Mouse (Mus musculus): Measurements from ENCODE around the gene Elavl1. TPM values are rescaled to one million over a fixed set of nuclear protein-coding genes. Genes with fewer than 3 reads are reported as not detected.

Gene Elavl1
- polyA plus RNA-seq, 1 experiment, result 20.7 TPM

DNA sequence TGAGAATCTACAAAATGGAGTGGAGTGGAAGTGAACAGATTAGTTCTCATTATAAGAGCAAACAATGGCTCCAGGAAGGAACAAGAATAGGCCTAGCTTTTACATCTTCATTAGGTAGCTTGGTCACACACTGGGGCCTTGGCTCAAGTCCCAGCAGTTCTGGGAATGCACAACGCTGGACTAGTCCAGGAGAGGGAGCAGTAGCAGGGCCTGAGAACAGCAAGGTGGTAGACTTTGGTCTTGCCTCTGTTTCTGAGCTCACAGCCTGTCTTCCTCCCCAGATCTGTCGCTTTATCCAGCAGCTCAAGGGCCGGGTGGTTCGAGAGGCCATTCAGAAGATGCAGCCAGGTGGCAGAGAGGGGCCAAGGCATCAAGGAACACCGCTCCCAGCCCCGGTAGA, 71.2 kb downstream of the Elavl1 start:
- H3K4me3 ChIP-seq (ENCODE audit: low read depth, low read length), result no peak overlapping the region
- no peaks in the 10 kb centered on the region for H3K27me3 ChIP-seq (ENCODE audit: control insufficient read depth, insufficient read depth, low read length)
- no peak overlapping the region for H3K27ac ChIP-seq (ENCODE audit: insufficient read depth, low read depth, low read length)
- TF ChIP-seq CTCF (IDR thresholded peaks at IDR 0.05; ENCODE audit: extremely low read depth, insufficient read length, insufficient replicate concordance, low read depth, low read length) (no peak), POLR2A (IDR thresholded peaks at IDR 0.05; ENCODE audit: low read depth, low read length) (no peak)
- peaks cover 5% of the 10 kb centered on the region; the same call in 1 of the 2 replicates for H3K36me3 ChIP-seq (ENCODE audit: control insufficient read depth, insufficient read depth, low read length)
- H3K4me1 ChIP-seq (ENCODE audit: control insufficient read depth, insufficient read depth, insufficient read length, low read length), result peaks cover 19% of the 10 kb centered on the region
- WGBS, result 37% methylated on average over 6 of the region's 6 CpGs

DNA sequence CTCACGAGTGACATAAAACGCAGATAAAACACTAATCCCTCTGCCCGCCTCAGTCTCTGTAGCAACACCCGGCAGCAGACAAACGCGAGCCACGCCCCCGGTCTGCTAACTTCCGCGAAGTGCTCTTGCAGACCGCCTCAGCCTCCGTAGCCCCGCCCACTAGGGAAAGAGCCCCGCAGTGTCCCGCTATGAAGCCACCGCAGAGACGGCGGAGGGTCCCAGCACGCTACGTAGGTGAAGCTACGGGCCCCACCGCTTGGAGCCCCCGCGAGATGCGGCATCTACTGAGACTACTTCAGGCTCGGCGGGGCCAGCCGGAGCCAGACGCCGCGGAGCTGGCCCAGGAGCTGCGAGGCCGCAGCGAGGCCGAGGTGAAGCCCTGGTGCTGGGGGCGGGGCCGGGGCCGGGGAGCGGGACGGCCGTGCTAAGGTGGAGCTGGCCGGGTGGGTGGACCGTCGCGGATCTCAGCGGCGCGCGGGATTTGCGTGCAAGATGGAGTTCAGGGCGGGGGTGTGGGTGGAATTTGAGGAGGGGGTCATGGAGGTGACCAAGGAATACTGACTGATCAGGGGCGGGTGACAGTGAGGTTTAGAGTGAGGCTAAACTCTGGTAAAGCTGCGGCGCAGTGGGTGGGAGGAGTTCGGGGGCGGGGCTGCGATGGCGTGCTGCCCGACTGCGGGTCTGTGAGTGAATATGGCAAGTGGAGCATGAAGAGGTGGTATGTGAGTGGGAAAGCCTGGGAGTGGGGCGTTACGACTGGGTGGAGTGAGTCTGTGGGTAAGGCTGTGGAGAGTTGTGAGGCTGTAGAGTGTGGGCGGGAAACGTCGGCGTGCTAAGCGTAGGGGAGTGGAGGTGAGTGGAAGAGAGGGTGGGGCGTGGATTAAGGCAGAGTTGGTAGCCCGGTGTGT, 72.0 kb downstream of the Elavl1 start, which contains the start of gene Snapc2:
Gene Snapc2 (plus strand): TSS at position 147 of the 908 bp plus-strand sequence.
- H3K36me3 ChIP-seq (ENCODE audit: control insufficient read depth, insufficient read depth, low read length), result peaks cover 5% of the 10 kb centered on the region; the same call in 1 of the 2 replicates
- H3K27me3 ChIP-seq (ENCODE audit: control insufficient read depth, insufficient read depth, low read length), result no peaks in the 10 kb centered on the region
- peaks cover 11% of the 10 kb centered on the region for H3K4me1 ChIP-seq (ENCODE audit: control insufficient read depth, insufficient read depth, insufficient read length, low read length)
- H3K4me3 ChIP-seq (ENCODE audit: low read depth, low read length), result peak within 1 kb of the TSS; percentile 93
- TF ChIP-seq POLR2A (IDR thresholded peaks at IDR 0.05; ENCODE audit: low read depth, low read length), result peak; percentile 50; the same call in 1 of the 2 replicates
- no peak for TF ChIP-seq CTCF (IDR thresholded peaks at IDR 0.05; ENCODE audit: extremely low read depth, insufficient read length, insufficient replicate concordance, low read depth, low read length)
- H3K27ac ChIP-seq (ENCODE audit: insufficient read depth, low read depth, low read length), result peak within 1 kb of the TSS; percentile 63
- under 1% methylated on average over 69 of the region's 69 CpGs for WGBS

DNA sequence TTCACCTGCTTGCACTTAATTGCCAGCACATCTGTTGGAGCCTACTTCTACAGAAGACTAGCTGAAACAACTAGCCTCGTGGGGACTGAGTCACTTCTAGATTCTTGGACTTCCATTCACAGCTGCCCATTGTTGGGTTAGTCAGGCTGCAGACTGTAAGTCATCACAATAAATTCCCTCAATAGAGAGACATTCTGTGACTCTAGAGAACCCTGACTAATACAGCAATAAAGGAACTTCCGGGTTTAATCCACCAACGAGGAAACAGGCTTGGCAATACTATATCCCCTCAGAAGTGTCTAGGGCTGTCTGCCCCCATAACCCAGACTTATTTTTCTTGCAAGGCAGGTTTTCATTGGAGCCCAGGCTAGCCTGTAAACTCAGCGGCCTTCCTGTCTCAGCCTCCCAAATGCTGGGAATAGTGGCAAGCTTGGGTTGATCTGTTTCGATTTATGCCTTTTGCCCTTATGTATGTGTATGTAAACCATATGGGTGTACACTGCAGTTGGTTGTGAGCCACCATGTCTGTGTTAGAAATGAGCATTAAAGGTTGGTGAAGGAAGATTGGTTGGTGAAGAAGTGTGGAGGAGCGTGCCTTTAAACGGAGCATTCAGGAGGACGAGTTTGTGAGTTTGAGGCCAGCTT, 73.0 kb downstream of the Elavl1 start:
- H3K4me3 ChIP-seq (ENCODE audit: low read depth, low read length), result peak overlapping the region; percentile 93
- H3K36me3 ChIP-seq (ENCODE audit: control insufficient read depth, insufficient read depth, low read length), result peaks cover 6% of the 10 kb centered on the region; the same call in 1 of the 2 replicates
- H3K27ac ChIP-seq (ENCODE audit: insufficient read depth, low read depth, low read length), result peak overlapping the region; percentile 47
- no peaks in the 10 kb centered on the region for H3K27me3 ChIP-seq (ENCODE audit: control insufficient read depth, insufficient read depth, low read length)
- WGBS, result 23% methylated on average over 8 of the region's 8 CpGs
- H3K4me1 ChIP-seq (ENCODE audit: control insufficient read depth, insufficient read depth, insufficient read length, low read length), result peaks cover 10% of the 10 kb centered on the region
- TF ChIP-seq CTCF (IDR thresholded peaks at IDR 0.05; ENCODE audit: extremely low read depth, insufficient read length, insufficient replicate concordance, low read depth, low read length), result no peak
- no peak for TF ChIP-seq POLR2A (IDR thresholded peaks at IDR 0.05; ENCODE audit: low read depth, low read length)

DNA sequence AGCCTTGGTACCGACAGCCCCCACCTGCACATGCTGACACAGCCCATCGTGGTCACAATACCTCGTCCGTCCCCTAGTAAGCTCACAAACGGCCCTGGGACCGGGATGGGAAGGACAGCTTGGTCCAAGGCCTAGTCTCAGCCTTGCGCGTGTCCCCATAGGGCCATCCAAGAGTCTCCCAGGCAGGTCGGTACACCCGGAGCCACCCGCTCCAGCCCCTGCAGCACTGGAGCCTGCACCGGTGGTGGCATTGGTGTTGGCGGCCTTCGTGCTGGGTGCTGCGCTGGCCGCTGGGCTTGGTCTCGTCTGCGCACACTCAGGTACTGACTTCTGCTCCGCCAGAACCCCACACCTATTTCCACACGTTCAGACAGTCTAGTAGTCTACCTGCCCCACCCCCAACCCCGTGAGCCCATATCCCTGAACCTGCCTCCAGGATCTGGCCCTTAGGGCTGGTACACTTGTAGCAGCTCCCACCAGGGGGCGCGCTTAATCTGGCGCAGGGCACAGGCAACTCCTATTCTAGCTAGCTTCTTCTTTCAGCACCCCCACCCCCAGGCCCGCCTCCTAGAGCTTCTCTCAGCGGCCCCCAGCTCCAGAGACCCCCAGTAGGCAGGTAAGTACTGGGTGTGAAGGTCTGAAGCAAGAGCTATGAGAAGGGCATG, 74.8 kb downstream of the Elavl1 start:
- TF ChIP-seq POLR2A (IDR thresholded peaks at IDR 0.05; ENCODE audit: low read depth, low read length) (no peak), CTCF (IDR thresholded peaks at IDR 0.05; ENCODE audit: extremely low read depth, insufficient read length, insufficient replicate concordance, low read depth, low read length) (peak; percentile 86; the same call in 1 of the 2 replicates)
- Histone ChIP-seq H3K27ac (ENCODE audit: insufficient read depth, low read depth, low read length) (no peak overlapping the region), H3K4me1 (ENCODE audit: control insufficient read depth, insufficient read depth, insufficient read length, low read length) (peaks cover 10% of the 10 kb centered on the region), H3K36me3 (ENCODE audit: control insufficient read depth, insufficient read depth, low read length) (peaks cover 21% of the 10 kb centered on the region), H3K4me3 (ENCODE audit: low read depth, low read length) (no peak overlapping the region), H3K27me3 (ENCODE audit: control insufficient read depth, insufficient read depth, low read length) (no peaks in the 10 kb centered on the region)
- WGBS, result 47% methylated on average over 26 of the region's 26 CpGs

DNA sequence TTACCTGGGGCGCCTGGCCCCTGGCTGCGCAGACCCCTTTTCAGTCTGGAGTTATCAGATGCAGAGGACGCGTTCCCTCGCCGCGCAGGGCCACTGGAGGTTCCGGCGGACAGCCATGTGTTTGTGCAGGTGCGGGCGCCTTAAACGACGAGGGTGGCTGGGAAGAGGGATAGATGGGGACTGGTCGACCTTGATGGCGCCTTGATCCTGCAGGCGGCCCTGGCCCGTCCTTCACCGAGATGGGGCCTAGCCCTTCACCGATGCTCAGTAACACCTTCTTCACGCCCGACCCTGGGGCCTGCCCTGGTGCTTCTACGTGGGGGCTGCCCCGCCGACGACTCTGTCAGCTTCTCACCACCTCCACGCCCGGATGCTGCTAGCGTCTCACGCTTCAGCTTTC, 76.0 kb downstream of the Elavl1 start:
- no peak for TF ChIP-seq CTCF (IDR thresholded peaks at IDR 0.05; ENCODE audit: extremely low read depth, insufficient read length, insufficient replicate concordance, low read depth, low read length)
- TF ChIP-seq POLR2A (IDR thresholded peaks at IDR 0.05; ENCODE audit: low read depth, low read length), result no peak
- Histone ChIP-seq H3K27me3 (ENCODE audit: control insufficient read depth, insufficient read depth, low read length) (no peaks in the 10 kb centered on the region), H3K36me3 (ENCODE audit: control insufficient read depth, insufficient read depth, low read length) (peaks cover 30% of the 10 kb centered on the region), H3K4me3 (ENCODE audit: low read depth, low read length) (no peak overlapping the region), H3K27ac (ENCODE audit: insufficient read depth, low read depth, low read length) (no peak overlapping the region), H3K4me1 (ENCODE audit: control insufficient read depth, insufficient read depth, insufficient read length, low read length) (peaks cover 9% of the 10 kb centered on the region)
- 71% methylated on average over 29 of the region's 29 CpGs for WGBS

DNA sequence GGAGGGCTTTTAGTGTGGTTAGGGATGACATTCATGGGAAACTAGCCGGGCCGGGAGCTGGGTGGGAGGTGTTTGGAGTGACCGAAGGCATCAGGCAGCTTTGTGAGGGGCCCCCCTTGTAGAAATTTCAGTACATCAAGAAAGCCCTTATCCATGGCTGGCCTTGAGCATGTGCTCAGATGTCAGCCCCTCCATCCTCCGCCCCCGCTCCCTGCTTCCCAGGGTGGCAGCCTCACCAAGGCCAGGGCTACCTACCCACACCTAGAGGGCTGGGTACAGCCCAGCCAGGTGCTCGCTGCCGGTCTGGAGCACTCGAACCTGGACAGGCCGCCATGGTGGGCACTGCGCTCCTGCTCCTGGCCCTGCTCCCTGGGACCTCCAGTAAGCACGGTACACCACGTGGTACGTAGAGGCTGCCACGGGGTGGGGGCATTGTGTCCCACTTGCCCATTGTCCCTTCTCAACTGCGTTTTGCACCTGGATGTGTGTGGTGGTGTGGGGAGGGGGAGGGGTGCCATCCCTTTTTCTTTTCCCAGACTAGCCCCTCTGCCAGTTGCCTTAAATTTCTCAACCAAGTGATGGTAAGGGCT, 77.2 kb downstream of the Elavl1 start, which contains the start of gene Tgfbr3l:
Gene Tgfbr3l (plus strand): TSS at position 264 of the 590 bp plus-strand sequence.
- Histone ChIP-seq H3K36me3 (ENCODE audit: control insufficient read depth, insufficient read depth, low read length) (peaks cover 42% of the 10 kb centered on the region), H3K4me1 (ENCODE audit: control insufficient read depth, insufficient read depth, insufficient read length, low read length) (peaks cover 3% of the 10 kb centered on the region), H3K27ac (ENCODE audit: insufficient read depth, low read depth, low read length) (no peak within 1 kb of the TSS), H3K4me3 (ENCODE audit: low read depth, low read length) (no peak within 1 kb of the TSS), H3K27me3 (ENCODE audit: control insufficient read depth, insufficient read depth, low read length) (no peaks in the 10 kb centered on the region)
- TF ChIP-seq POLR2A (IDR thresholded peaks at IDR 0.05; ENCODE audit: low read depth, low read length) (no peak), CTCF (IDR thresholded peaks at IDR 0.05; ENCODE audit: extremely low read depth, insufficient read length, insufficient replicate concordance, low read depth, low read length) (no peak)
- 80% methylated on average over 15 of the region's 15 CpGs for WGBS

Data from small intestine, adult 2 months (tissue).